Mouse (Mus musculus): ENCODE data around the gene Coq10b. TPM values are rescaled to one million over a fixed set of nuclear protein-coding genes. Genes with fewer than 3 reads are reported as not detected.
"Not testable (repeated sequence)": the region's sequence is repeated elsewhere in the genome, so short reads cannot be mapped to it uniquely, and the experiment has no call there.

Coq10b gene
- polyA plus RNA-seq, 1 experiment, result 27.8 TPM

GRCm38 (mm10) chr1:55055322-55056115 is 2.9 kb downstream of the Coq10b start:
- no peak for DNase-seq (ENCODE audit: extremely low spot score in 1 of 2, low spot score in 1 of 2)

- DNase-seq (ENCODE audit: extremely low spot score in 1 of 2, low spot score in 1 of 2), result not testable (repeated sequence)
Observed at GRCm38 (mm10) chr1:55058383-55058782, 5.8 kb downstream of the Coq10b start.

GRCm38 (mm10) chr1:55061099-55061498 is 8.5 kb downstream of the Coq10b start:
- DNase-seq (ENCODE audit: extremely low spot score in 1 of 2, low spot score in 1 of 2), result no peak

DNA sequence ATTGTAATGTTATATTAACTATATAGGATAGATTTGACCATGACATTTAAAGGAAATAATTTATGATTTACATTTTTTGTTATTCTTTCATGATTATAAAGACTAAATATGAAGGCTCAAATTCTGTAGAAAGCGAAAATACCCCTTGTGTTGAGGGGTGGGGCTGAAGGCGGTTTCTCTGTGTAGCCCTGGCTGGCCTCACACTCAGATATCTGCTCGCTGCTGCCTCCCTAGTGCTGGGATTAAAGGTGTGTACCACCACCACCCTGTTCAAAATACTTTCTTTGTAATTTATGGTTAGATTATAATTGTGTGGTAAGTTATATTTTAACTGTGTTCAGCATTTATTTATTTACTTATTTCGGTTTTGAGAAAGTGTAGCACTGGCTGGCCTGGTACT is 9.2 kb downstream of the Coq10b start:
- no peak for DNase-seq (ENCODE audit: extremely low spot score in 1 of 2, low spot score in 1 of 2)

DNA sequence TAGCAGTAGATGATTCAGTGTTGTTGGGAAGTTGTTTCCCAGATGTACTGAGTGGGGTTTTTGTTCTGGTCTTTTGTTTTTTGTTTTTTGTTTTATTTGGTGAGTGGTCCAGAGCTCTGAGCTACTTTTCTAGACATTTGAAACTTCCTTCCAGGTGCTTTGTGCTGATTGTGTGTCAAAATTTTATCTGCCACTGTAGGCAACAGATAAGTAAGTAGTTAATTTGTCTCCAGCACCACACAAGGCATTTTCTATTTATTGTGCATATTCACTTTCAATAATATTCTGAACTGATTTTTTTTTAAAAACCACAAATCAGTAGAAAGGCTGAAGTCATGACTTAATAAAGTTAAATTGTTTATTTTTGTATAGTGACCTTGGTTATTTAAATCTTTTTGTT is 19.8 kb downstream of the Coq10b start:
- not testable (repeated sequence) for DNase-seq (ENCODE audit: extremely low spot score in 1 of 2, low spot score in 1 of 2)

GRCm38 (mm10) chr1:55074757-55075156 is 22.2 kb downstream of the Coq10b start:
- no peak for DNase-seq (ENCODE audit: extremely low spot score in 1 of 2, low spot score in 1 of 2)

DNA sequence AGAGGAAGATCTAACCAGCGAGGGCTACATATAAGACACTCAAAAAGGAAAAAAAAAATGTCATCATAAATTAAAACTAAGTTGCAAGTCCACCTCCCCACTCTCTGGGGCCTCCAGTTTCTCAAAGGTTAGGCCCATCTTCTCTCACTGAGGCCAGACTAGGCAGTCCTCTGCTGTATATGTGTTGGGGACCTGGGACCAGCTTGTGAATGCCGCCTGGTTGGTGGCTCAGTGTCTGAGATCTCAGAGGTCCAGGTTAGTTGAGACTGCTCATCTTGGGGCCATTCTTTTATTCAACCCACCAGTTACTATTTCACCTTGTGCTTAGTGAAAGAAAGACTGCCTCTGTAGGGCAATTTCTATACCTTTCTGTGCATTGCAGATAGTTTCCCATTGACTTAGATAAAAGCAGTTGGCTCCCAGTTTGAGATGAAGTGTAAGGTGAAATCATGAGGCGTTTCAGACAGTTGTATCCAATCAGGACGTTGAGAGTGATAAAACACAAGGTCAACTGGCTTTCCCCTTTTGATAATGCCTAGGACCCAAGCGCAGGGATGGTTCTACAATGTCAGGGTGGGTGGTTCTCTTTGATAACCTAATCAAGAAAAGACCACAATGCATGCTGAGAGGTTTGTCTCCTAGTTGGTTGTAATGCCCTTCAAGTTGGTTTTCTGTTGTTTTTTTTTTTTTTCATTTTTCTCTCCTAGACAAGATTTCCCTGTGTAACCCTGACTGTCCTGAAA is 23.3 kb downstream of the Coq10b start:
- no peak for DNase-seq (ENCODE audit: extremely low spot score in 1 of 2, low spot score in 1 of 2)

- DNase-seq (ENCODE audit: extremely low spot score in 1 of 2, low spot score in 1 of 2), result no peak
Observed at GRCm38 (mm10) chr1:55076395-55076743, 23.8 kb downstream of the Coq10b start.

- no peak for DNase-seq (ENCODE audit: extremely low spot score in 1 of 2, low spot score in 1 of 2)
Observed at GRCm38 (mm10) chr1:55076849-55077516, 24.4 kb downstream of the Coq10b start.

DNA sequence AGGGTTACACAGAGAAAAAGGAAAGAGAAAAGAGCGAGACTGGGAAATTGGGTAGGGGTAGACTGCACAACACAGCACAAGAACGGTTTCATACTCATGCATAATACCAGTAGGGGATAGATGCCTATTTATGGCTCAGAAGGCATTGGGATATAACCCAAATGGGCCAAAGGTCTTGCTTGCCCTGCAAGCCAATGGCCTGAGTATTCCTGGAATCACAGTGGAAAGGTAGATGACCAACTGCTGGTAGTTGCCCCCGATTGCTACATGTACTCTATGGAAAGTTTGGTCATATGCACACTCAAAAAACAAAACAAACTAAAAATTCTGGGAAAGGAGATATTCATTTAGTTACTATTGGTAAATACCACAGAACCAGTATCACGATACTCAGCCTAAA is 27.1 kb downstream of the Coq10b start:
- no peak for DNase-seq (ENCODE audit: extremely low spot score in 1 of 2, low spot score in 1 of 2)

GRCm38 (mm10) chr1:55082106-55082505 is 29.5 kb downstream of the Coq10b start:
- DNase-seq (ENCODE audit: extremely low spot score in 1 of 2, low spot score in 1 of 2), result no peak

DNA sequence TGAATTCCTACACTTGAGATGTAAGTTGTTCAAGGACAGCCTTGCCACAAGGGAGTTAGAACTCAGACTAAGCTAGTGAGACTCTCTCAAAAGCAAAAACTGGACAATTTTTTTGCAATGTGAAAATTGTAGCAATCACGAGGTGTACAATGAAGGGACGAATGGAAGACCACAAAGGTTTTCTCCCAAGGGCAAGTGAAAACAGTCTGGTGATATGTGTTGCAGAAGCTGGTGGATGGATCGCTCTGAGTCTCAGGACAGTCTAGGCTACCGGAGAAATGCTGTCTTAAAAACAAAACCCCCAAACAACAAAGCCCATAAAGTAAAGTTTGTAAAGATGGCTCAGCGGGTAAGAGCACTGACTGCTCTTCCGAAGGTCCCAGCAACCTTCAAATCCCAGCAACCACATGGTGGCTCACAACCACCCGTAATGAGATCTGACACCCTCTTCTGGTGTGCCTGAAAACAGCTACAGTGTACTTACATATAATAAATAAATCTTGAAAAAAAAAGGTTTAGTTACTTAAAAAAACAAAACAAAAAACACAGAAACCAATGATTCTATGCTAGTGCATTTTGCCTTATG is 33.3 kb downstream of the Coq10b start:
- DNase-seq (ENCODE audit: extremely low spot score in 1 of 2, low spot score in 1 of 2), result no peak

DNA sequence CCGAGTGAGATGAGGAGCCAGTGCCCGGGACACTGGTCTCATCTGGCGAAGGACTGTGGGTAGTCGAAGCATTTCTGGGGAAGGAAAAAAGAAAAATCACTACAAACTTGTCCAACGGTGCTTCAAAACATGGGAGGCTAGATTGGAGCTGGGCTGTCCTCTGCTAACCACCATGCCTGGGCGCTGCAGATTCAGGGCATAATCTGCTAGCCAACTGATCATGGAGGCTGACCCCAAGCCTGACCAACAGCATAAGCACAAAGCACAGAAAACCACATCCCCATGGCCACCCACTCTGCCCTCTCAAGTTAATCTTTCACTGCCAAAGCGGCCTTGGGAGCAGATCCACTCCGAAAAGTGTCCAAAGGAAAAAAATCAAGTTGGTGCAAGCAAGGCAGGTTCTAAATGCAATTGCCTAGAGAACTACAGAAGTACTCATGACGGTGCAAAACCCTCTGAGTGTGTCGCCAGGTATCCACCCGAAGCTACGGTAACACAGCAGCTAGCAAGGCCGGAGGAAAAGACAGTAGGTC is 34.4 kb downstream of the Coq10b start:
- DNase-seq (ENCODE audit: extremely low spot score in 1 of 2, low spot score in 1 of 2), result no peak

- DNase-seq (ENCODE audit: extremely low spot score in 1 of 2, low spot score in 1 of 2), result peak in 1 of 2 experiments; percentile 18
Observed at GRCm38 (mm10) chr1:55087401-55087904, 34.9 kb downstream of the Coq10b start.

GRCm38 (mm10) chr1:55087932-55088610 is 35.5 kb downstream of the Coq10b start, which contains the start of the genes Hspe1 and Hspd1:
Hspe1 (plus strand) TSS chr1:55088132.
Hspd1 (minus strand) TSS chr1:55088243.
- peak; percentile 95 to 98 for DNase-seq (ENCODE audit: extremely low spot score in 1 of 2, low spot score in 1 of 2)

- no peak for DNase-seq (ENCODE audit: extremely low spot score in 1 of 2, low spot score in 1 of 2)
Observed at GRCm38 (mm10) chr1:55088611-55089497, 36.3 kb downstream of the Coq10b start.

GRCm38 (mm10) chr1:55089498-55090064 is 37.0 kb downstream of the Coq10b start:
- DNase-seq (ENCODE audit: extremely low spot score in 1 of 2, low spot score in 1 of 2), result no peak

GRCm38 (mm10) chr1:55092056-55092455 is 39.5 kb downstream of the Coq10b start:
- no peak for DNase-seq (ENCODE audit: extremely low spot score in 1 of 2, low spot score in 1 of 2)

DNA sequence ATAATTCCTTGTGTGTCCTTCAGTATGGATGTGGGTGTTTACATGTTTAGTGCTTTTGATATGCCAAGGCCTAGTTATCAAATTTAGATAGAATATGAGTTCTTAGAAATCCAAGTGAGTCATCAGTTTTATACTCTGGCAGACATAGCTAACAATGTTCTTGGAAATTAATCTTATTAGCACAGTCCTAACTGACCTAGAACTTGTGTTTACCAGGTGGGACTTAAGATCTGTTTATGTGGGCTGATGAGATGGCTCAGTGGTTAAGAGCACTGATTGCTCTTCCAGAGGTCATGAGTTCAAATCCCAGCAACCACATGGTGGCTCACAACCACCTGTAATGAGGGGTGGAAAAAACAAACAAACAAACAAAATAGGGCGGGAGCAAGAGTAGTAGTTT is 39.9 kb downstream of the Coq10b start:
- DNase-seq (ENCODE audit: extremely low spot score in 1 of 2, low spot score in 1 of 2), result no peak

Data from frontal cortex, adult 2 months (tissue).